In the genomic region with DNA sequence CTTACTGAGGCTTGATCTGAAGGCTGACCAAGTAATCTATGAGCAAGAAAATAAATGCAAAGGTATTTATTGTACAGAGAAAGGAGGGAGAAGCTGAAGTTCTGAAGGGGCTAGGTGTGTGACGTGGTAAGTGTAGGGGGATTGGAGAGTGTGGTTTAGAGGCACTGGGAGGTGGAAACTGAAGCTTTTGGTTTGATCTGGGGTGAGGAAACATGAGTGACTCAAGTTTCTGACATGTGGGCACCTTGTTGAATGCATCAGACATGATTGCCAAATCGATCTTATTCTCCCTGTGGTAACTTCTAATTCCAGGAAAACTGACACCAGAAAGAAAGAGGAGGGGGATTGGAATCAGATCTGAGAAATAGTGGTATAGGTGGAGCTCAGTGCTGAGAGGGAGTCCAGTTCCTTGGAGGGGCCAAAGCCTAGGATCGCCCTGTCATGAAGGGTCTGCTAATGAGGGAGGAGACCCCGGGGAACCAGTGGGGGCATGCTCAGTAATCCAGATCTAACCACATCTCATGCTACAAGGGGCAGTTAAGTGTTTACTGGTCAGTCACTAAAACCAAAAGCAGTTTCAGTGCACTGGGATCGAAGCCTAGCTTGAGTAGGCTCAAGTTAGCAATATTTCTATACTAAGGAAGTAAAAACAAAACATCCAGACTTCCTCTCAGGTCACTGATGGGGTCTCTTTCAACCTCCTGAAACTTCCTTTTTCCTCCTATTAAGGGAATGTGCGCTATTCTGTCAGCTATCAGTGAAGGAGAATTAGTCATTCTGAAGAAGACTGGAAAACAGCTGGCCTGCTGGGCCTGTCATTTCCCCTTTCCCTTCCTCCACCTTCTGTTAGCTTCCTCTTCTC, we compare ENCODE assay signal across 14 mouse cellular contexts. TPM values are rescaled to one million over a fixed set of nuclear protein-coding genes. Genes with fewer than 3 reads are reported as not detected.
DNase-seq lines count a peak whose midpoint lies in the region; ATAC-seq and TF ChIP-seq lines count a peak whose summit lies in the region.
"Had no signal": no experiment of that assay in that cellular context is flagged by ENCODE, and none has a peak within 500 bp of the region (broad histone marks: within the 10 kb centered on the region; RNA-seq: fewer than 3 reads in every experiment).

No protein-coding gene starts in this region.

- no peak for TF ChIP-seq RAD21 in CH12.LX (IDR thresholded peaks at IDR 0.05; ENCODE audit: low read depth, low read length)

- no peak overlapping the region for H3K4me2 ChIP-seq in CH12.LX (ENCODE audit: insufficient read depth, low read depth, poor library complexity, severe bottlenecking)
- H3K4me2 ChIP-seq in embryonic facial prominence, embryonic 12.5 days (replicated peaks), result no peak overlapping the region
- H3K4me2 ChIP-seq in liver, embryonic 12.5 days, result no peak overlapping the region; the same call in 1 of the 2 replicates
- H3K4me2 ChIP-seq: hindbrain, embryonic 15.5 days had no signal

- H3K27me3 ChIP-seq in kidney, adult 2 months (replicated peaks; ENCODE audit: control insufficient read depth, insufficient read depth, low read length), result no peaks in the 10 kb centered on the region
- H3K27me3 ChIP-seq in CH12.LX (replicated peaks), result no peaks in the 10 kb centered on the region
- H3K27me3 ChIP-seq in embryonic facial prominence, embryonic 12.5 days, result no peaks in the 10 kb centered on the region
- no peaks in the 10 kb centered on the region for H3K27me3 ChIP-seq in liver, embryonic 12.5 days (replicated peaks)
- H3K27me3 ChIP-seq in forebrain, embryonic 10.5 days (ENCODE audit: poor library complexity, severe bottlenecking), result no peaks in the 10 kb centered on the region
- H3K27me3 ChIP-seq: hindbrain, embryonic 15.5 days had no signal

- H3K4me3 ChIP-seq in kidney, adult 2 months (ENCODE audit: insufficient read depth, low read depth, low read length), result no peak overlapping the region
- H3K4me3 ChIP-seq in CH12.LX (replicated peaks in 1 of 3; ENCODE audit: low read depth in 2 of 3, low read length in 2 of 3, poor library complexity in 1 of 3), result no peak overlapping the region
- no peak overlapping the region for H3K4me3 ChIP-seq in embryonic facial prominence, embryonic 12.5 days
- H3K4me3 ChIP-seq in liver, embryonic 12.5 days, result no peak overlapping the region
- no peak overlapping the region for H3K4me3 ChIP-seq in forebrain, embryonic 10.5 days
- H3K4me3 ChIP-seq: hindbrain, embryonic 15.5 days had no signal

- dilution Hi-C loops in CH12.LX (cut with MboI; ENCODE audit: extremely low pct_ligation_motif_present, extremely low pct_unique_long_range_greater_than_20kb, low sequenced_read_pairs), result no loop called here

- H3K4me1 ChIP-seq in kidney, adult 2 months (ENCODE audit: control insufficient read depth, insufficient read depth, low read length), result no peaks in the 10 kb centered on the region
- peaks cover 17 to 31% of the 10 kb centered on the region in 2 experiments; a peak in 3 of 4 replicates for H3K4me1 ChIP-seq in CH12.LX (ENCODE audit: control insufficient read depth in 1 of 2, insufficient read depth in 2 of 2)
- peaks cover 13% of the 10 kb centered on the region; the same call in 1 of the 2 replicates for H3K4me1 ChIP-seq in embryonic facial prominence, embryonic 12.5 days
- H3K4me1 ChIP-seq in liver, embryonic 12.5 days, result peaks cover 11% of the 10 kb centered on the region; the same call in 1 of the 2 replicates
- peaks cover 15% of the 10 kb centered on the region; the same call in 1 of the 2 replicates for H3K4me1 ChIP-seq in forebrain, embryonic 10.5 days
- H3K4me1 ChIP-seq: hindbrain, embryonic 15.5 days had no signal

- in situ Hi-C loops in CH12.LX (cut with MboI; ENCODE audit: low pct_ligation_motif_present, low pct_unique_long_range_greater_than_20kb, low sequenced_read_pairs), result no loop called here

- H3K27ac ChIP-seq in kidney, adult 2 months (ENCODE audit: insufficient read depth, low read depth, low read length), result no peak overlapping the region
- H3K27ac ChIP-seq in CH12.LX (ENCODE audit: insufficient read depth, low read depth), result no peak overlapping the region
- 0 out of 2 replicates have a peak overlapping the region, but pooled peaks have one; percentile 70 for H3K27ac ChIP-seq in embryonic facial prominence, embryonic 12.5 days
- peak overlapping the region; percentile 27; the same call in 1 of the 2 replicates for H3K27ac ChIP-seq in liver, embryonic 12.5 days
- no peak overlapping the region for H3K27ac ChIP-seq in forebrain, embryonic 10.5 days
- H3K27ac ChIP-seq: hindbrain, embryonic 15.5 days had no signal

- no peaks in the 10 kb centered on the region for H3K9me3 ChIP-seq in CH12.LX (replicated peaks; ENCODE audit: low read length)
- H3K9me3 ChIP-seq in embryonic facial prominence, embryonic 12.5 days, result no peaks in the 10 kb centered on the region
- no peaks in the 10 kb centered on the region for H3K9me3 ChIP-seq in liver, embryonic 12.5 days (replicated peaks)
- H3K9me3 ChIP-seq in forebrain, embryonic 10.5 days, result no peaks in the 10 kb centered on the region
- H3K9me3 ChIP-seq: hindbrain, embryonic 15.5 days had no signal

- 56% methylated on average over 6 of the region's 6 CpGs for WGBS in kidney, adult 2 months
- WGBS in embryonic facial prominence, embryonic 12.5 days, result 61% methylated on average over 6 of the region's 6 CpGs
- 48% methylated on average over 6 of the region's 6 CpGs for WGBS in liver, embryonic 12.5 days (ENCODE audit: insufficient replicate concordance)
- 77% methylated on average over 6 of the region's 6 CpGs for WGBS in forebrain, embryonic 10.5 days

- 0 out of 2 replicates have a peak, but pooled peaks have one; percentile 47 for ATAC-seq in embryonic facial prominence, embryonic 12.5 days (ENCODE audit: insufficient number of reproducible peaks, insufficient read depth, low FRiP score, low TSS enrichment)
- ATAC-seq in liver, embryonic 12.5 days, result no peak

- DNase-seq in kidney, adult 2 months, result peak; percentile 5
- DNase-seq in kidney, postnatal 4 days, result no peak
- DNase-seq in CH12.LX (ENCODE audit: extremely low read depth), result peak; percentile 30
- DNase-seq in left cerebral cortex, adult 18-20 months (ENCODE audit: low spot score in 2 of 2), result no peak
- DNase-seq in forebrain, embryonic 10.5 days (ENCODE audit: extremely low spot score, low spot score), result no peak
- DNase-seq in adrenal gland, adult 18-20 months (ENCODE audit: low spot score in 2 of 2), result no peak
- DNase-seq: adrenal gland, postnatal 10 days; cerebellum, adult 9-10 months; left cerebral cortex, postnatal 4 days; thymus, adult 2 months had no signal

- TF ChIP-seq EP300 in CH12.LX (IDR thresholded peaks at IDR 0.05; ENCODE audit: low read length), result peak; percentile 72

- no peaks in the 10 kb centered on the region for H3K36me3 ChIP-seq in kidney, adult 2 months (ENCODE audit: control insufficient read depth, insufficient read depth, low read length)
- peaks cover 8 to 21% of the 10 kb centered on the region in 2 experiments for H3K36me3 ChIP-seq in CH12.LX (replicated peaks in 1 of 2; ENCODE audit: control insufficient read depth in 1 of 2, insufficient read depth in 1 of 2, low read length in 1 of 2)
- H3K36me3 ChIP-seq in embryonic facial prominence, embryonic 12.5 days, result peaks cover 12% of the 10 kb centered on the region
- H3K36me3 ChIP-seq in liver, embryonic 12.5 days, result peaks cover 17% of the 10 kb centered on the region
- peaks cover 29% of the 10 kb centered on the region for H3K36me3 ChIP-seq in forebrain, embryonic 10.5 days (replicated peaks)

- no peak for TF ChIP-seq CTCF in kidney, adult 2 months (conservative IDR thresholded peaks at IDR 0.05; ENCODE audit: insufficient read depth, insufficient read length, low read depth, low read length)
- TF ChIP-seq CTCF in CH12.LX (conservative IDR thresholded peaks at IDR 0.05 in 1 of 2, IDR thresholded peaks at IDR 0.05 in 1 of 2; ENCODE audit: low read depth in 2 of 2, low read length in 2 of 2), result no peak

- H3K79me2 ChIP-seq in CH12.LX (replicated peaks; ENCODE audit: control insufficient read depth, extremely low read depth, insufficient read depth, poor library complexity, severe bottlenecking), result no peaks in the 10 kb centered on the region; the same call in 1 of the 2 replicates

- no peak overlapping the region for H3K9ac ChIP-seq in CH12.LX (ENCODE audit: insufficient read depth, low read depth)
- no peak overlapping the region for H3K9ac ChIP-seq in embryonic facial prominence, embryonic 12.5 days
- no peak overlapping the region; the same call in 1 of the 2 replicates for H3K9ac ChIP-seq in liver, embryonic 12.5 days
- H3K9ac ChIP-seq: hindbrain, embryonic 15.5 days had no signal

- no peak for TF ChIP-seq POLR2A in kidney, adult 2 months (IDR thresholded peaks at IDR 0.05; ENCODE audit: low read depth, low read length)
- no peak for TF ChIP-seq POLR2A in CH12.LX (IDR thresholded peaks at IDR 0.05; ENCODE audit: low read depth, low read length)

RNA-seq across cellular contexts. Expression of a gene that starts 4.4 kb away (rescaled TPM):
- 0.07 and 0.08 TPM in 2 replicates for polyA plus RNA-seq in kidney, adult 2 months (2012; rRNA removed)
- 0.25 and 0.29 TPM in 2 replicates for total RNA-seq in CH12.LX (2012; rRNA removed)
- total RNA-seq in CH12.LX (2014; rRNA removed), result 0.45 and 0.78 TPM in 2 replicates
- 0.52 and 1.3 TPM in 2 replicates for polyA plus RNA-seq in CH12.LX (2012; ENCODE audit: insufficient read length, low read depth)
- polyA plus RNA-seq in embryonic facial prominence, embryonic 12.5 days (2016; fragmentation: Nextera tagmentation; extraction: Ambion mirVana), result not detected in 2 replicates
- polyA plus RNA-seq in liver, embryonic 12.5 days (2016; fragmentation: Nextera tagmentation; extraction: Ambion mirVana), result not detected in 2 replicates
- not detected for total RNA-seq in left cerebral cortex, adult 18-20 months (2021)
- not detected in 2 replicates for polyA plus RNA-seq in forebrain, embryonic 10.5 days (2016; fragmentation: Nextera tagmentation; extraction: Ambion mirVana)
- total RNA-seq in adrenal gland, adult 18-20 months (2021), result 1 to 10 TPM in 1 of 2 experiments, under 1 TPM in 1; 0.33 to 1.3 TPM
- total RNA-seq: left cerebral cortex, postnatal 4 days; monocyte, adult 5-6 weeks had no signal
- polyA plus RNA-seq: hindbrain, embryonic 15.5 days had no signal

RNA-seq across cellular contexts. Expression of a gene that starts 23.6 kb away (rescaled TPM):
- 11.1 and 12.0 TPM in 2 replicates for polyA plus RNA-seq in kidney, adult 2 months (2012; rRNA removed)
- not detected in 2 replicates for total RNA-seq in CH12.LX (2012; rRNA removed)
- not detected in 2 replicates for total RNA-seq in CH12.LX (2014; rRNA removed)
- polyA plus RNA-seq in CH12.LX (2012; ENCODE audit: insufficient read length, low read depth), result not detected in 2 replicates
- polyA plus RNA-seq in embryonic facial prominence, embryonic 12.5 days (2016; fragmentation: Nextera tagmentation; extraction: Ambion mirVana), result 25.6 and 28.7 TPM in 2 replicates
- polyA plus RNA-seq in liver, embryonic 12.5 days (2016; fragmentation: Nextera tagmentation; extraction: Ambion mirVana), result 8.1 and 8.6 TPM in 2 replicates
- total RNA-seq in left cerebral cortex, adult 18-20 months (2021), result 10 to 100 TPM; 15.5 to 17.1 TPM
- 39.0 and 39.2 TPM in 2 replicates for polyA plus RNA-seq in forebrain, embryonic 10.5 days (2016; fragmentation: Nextera tagmentation; extraction: Ambion mirVana)
- 1 to 10 TPM; 5.0 to 5.6 TPM for total RNA-seq in adrenal gland, adult 18-20 months (2021)

RNA-seq across cellular contexts. Expression of a gene that starts 34.8 kb away (rescaled TPM):
- 42.9 and 43.8 TPM in 2 replicates for polyA plus RNA-seq in kidney, adult 2 months (2012; rRNA removed)
- total RNA-seq in CH12.LX (2012; rRNA removed) (16.4 and 17.0 TPM in 2 replicates), CH12.LX (2014; rRNA removed) (20.3 and 21.1 TPM in 2 replicates)
- 25.7 and 28.1 TPM in 2 replicates for polyA plus RNA-seq in CH12.LX (2012; ENCODE audit: insufficient read length, low read depth)
- 34.2 and 35.4 TPM in 2 replicates for polyA plus RNA-seq in embryonic facial prominence, embryonic 12.5 days (2016; fragmentation: Nextera tagmentation; extraction: Ambion mirVana)
- 37.6 TPM in 2 replicates for polyA plus RNA-seq in liver, embryonic 12.5 days (2016; fragmentation: Nextera tagmentation; extraction: Ambion mirVana)
- 10 to 100 TPM; 36.2 to 41.3 TPM for total RNA-seq in left cerebral cortex, adult 18-20 months (2021)
- polyA plus RNA-seq in forebrain, embryonic 10.5 days (2016; fragmentation: Nextera tagmentation; extraction: Ambion mirVana), result 41.7 and 41.9 TPM in 2 replicates
- total RNA-seq in adrenal gland, adult 18-20 months (2021), result 10 to 100 TPM; 74.2 to 88.0 TPM

Comparison
In these comparisons a context has a peak if more than half of its experiments do, and no peak if none do; other contexts are left out.
1. DNase-seq: peak in kidney, adult 2 months (single experiment) and CH12.LX (single experiment); none in kidney, postnatal 4 days (0 of 2), left cerebral cortex, adult 18-20 months (0 of 2), forebrain, embryonic 10.5 days (single experiment) and adrenal gland, adult 18-20 months (0 of 2).
2. H3K27ac ChIP-seq: peak in embryonic facial prominence, embryonic 12.5 days (single experiment) and liver, embryonic 12.5 days (single experiment); none in kidney, adult 2 months (single experiment), CH12.LX (single experiment) and forebrain, embryonic 10.5 days (single experiment).